Comparison of ENCODE assay signal across 12 mouse cellular contexts in genomic region chr14:49860387-49860786, GRCm38 (mm10). TPM values are rescaled to one million over a fixed set of nuclear protein-coding genes. Genes with fewer than 3 reads are reported as not detected.
DNase-seq lines count a peak whose midpoint lies in the region; ATAC-seq and TF ChIP-seq lines count a peak whose summit lies in the region.
"Had no signal": no experiment of that assay in that cellular context is flagged by ENCODE, and none has a peak within 500 bp of the region (broad histone marks: within the 10 kb centered on the region; RNA-seq: fewer than 3 reads in every experiment).

No protein-coding gene starts in this region.

- no peaks in the 10 kb centered on the region for H3K36me3 ChIP-seq in heart, adult 2 months (ENCODE audit: control insufficient read depth, insufficient read depth, low read length)
- H3K36me3 ChIP-seq: neural tube, embryonic 12.5 days had no signal

- peak; percentile 59 for TF ChIP-seq CTCF in heart, adult 2 months (IDR thresholded peaks at IDR 0.05)

- no peaks in the 10 kb centered on the region for H3K27me3 ChIP-seq in heart, adult 2 months (ENCODE audit: control insufficient read depth, insufficient read depth, low read length)
- H3K27me3 ChIP-seq: neural tube, embryonic 12.5 days had no signal

- no peaks in the 10 kb centered on the region for H3K79me2 ChIP-seq in heart, adult 2 months (replicated peaks; ENCODE audit: control insufficient read depth, insufficient read depth, low read length)

- H3K9ac ChIP-seq in heart, adult 2 months (ENCODE audit: low read depth, low read length) = no peak overlapping the region
- H3K9ac ChIP-seq: neural tube, embryonic 12.5 days had no signal

- no peak for TF ChIP-seq POLR2A in heart, adult 2 months (IDR thresholded peaks at IDR 0.05; ENCODE audit: insufficient read depth, low read depth, low read length)

- intact Hi-C loops in heart, adult 2 months (cut with DNase I) = no loop called here
- intact Hi-C loops in heart, postnatal 25 days (cut with DNase I) = no loop called here

- TF ChIP-seq EP300 in heart, adult 2 months (IDR thresholded peaks at IDR 0.05; ENCODE audit: insufficient read depth, low read depth, low read length) = no peak

- H3K4me3 ChIP-seq in heart, adult 2 months = no peak overlapping the region
- H3K4me3 ChIP-seq: neural tube, embryonic 12.5 days had no signal

- no peaks in the 10 kb centered on the region for H3K4me1 ChIP-seq in heart, adult 2 months (ENCODE audit: control insufficient read depth, insufficient read depth, low read length)
- H3K4me1 ChIP-seq: neural tube, embryonic 12.5 days had no signal

- H3K27ac ChIP-seq in heart, adult 2 months = no peak overlapping the region
- H3K27ac ChIP-seq: neural tube, embryonic 12.5 days had no signal

- no peak for DNase-seq in heart, adult 2 months
- no peak for DNase-seq in heart, postnatal 25 days (ENCODE audit: low spot score)
- peak; percentile 1 for DNase-seq in lung, postnatal 36 days
- no peak for DNase-seq in lung, postnatal 10 days
- peak; percentile 48 for DNase-seq in retina, postnatal 1 day
- no peak for DNase-seq in spleen, postnatal 4 days (ENCODE audit: low spot score in 2 of 2)
- DNase-seq in kidney, adult 11 months = no peak
- DNase-seq: thymus, postnatal 14 days had no signal

- ATAC-seq in common myeloid progenitor, adult 5-6 weeks (replicated peaks; ENCODE audit: low read depth, poor library complexity, severe bottlenecking) = peak; percentile 86

RNA-seq across cellular contexts. Expression of gene Olfr722, which starts 41.4 kb away (rescaled TPM):
- total RNA-seq in heart, adult 2 months (2021) = not detected
- polyA plus RNA-seq in heart, adult 2 months (2012; rRNA removed) = not detected in 2 replicates
- not detected for total RNA-seq in heart, postnatal 25 days (2021)
- not detected in 2 replicates for total RNA-seq in common myeloid progenitor, adult 5-6 weeks (2017)
- total RNA-seq: left cerebral cortex, postnatal 10 days had no signal
- polyA plus RNA-seq: frontal cortex, adult 2 months; neural tube, embryonic 12.5 days had no signal

Comparison
In these comparisons a context has a peak if more than half of its experiments do, and no peak if none do; other contexts are left out.
1. DNase-seq: peak in lung, postnatal 36 days (single experiment) and retina, postnatal 1 day (single experiment); none in heart, adult 2 months (0 of 2), heart, postnatal 25 days (single experiment), lung, postnatal 10 days (single experiment), spleen, postnatal 4 days (0 of 2) and kidney, adult 11 months (single experiment).